Mouse (Mus musculus): Measurements from ENCODE around the gene Ppm1h. TPM values are rescaled to one million over a fixed set of nuclear protein-coding genes. Genes with fewer than 3 reads are reported as not detected.

The Ppm1h gene
- total and polyA plus RNA-seq, 3 experiments, result 1.2 to 1.3 (median 1.3) TPM

- Histone ChIP-seq H3K27ac (ENCODE audit: insufficient read depth, low read depth) (no peak overlapping the region), H3K4me2 (ENCODE audit: insufficient read depth, low read depth, poor library complexity, severe bottlenecking) (peak overlapping the region; percentile 39; the same call in 1 of the 2 replicates), H3K27me3 (replicated peaks) (no peaks in the 10 kb centered on the region), H3K36me3 (replicated peaks in 1 of 2; ENCODE audit: control insufficient read depth in 1 of 2, insufficient read depth in 1 of 2, low read length in 1 of 2) (no peaks in the 10 kb centered on the region), H3K79me2 (replicated peaks; ENCODE audit: control insufficient read depth, extremely low read depth, insufficient read depth, poor library complexity, severe bottlenecking) (no peaks in the 10 kb centered on the region), H3K4me1 (ENCODE audit: control insufficient read depth in 1 of 2, insufficient read depth in 2 of 2) (peaks cover 15 to 38% of the 10 kb centered on the region in 2 experiments), H3K9ac (ENCODE audit: insufficient read depth, low read depth) (no peak overlapping the region), H3K4me3 (replicated peaks in 1 of 3; ENCODE audit: low read depth in 2 of 3, low read length in 2 of 3, poor library complexity in 1 of 3) (no peak overlapping the region), H3K9me3 (replicated peaks; ENCODE audit: low read length) (no peaks in the 10 kb centered on the region)
- dilution Hi-C loops (cut with MboI; ENCODE audit: extremely low pct_ligation_motif_present, extremely low pct_unique_long_range_greater_than_20kb, low sequenced_read_pairs) (no loop called here), in situ Hi-C loops (cut with MboI; ENCODE audit: low pct_ligation_motif_present, low pct_unique_long_range_greater_than_20kb, low sequenced_read_pairs) (no loop called here)
- TF ChIP-seq JUND (conservative IDR thresholded peaks at IDR 0.05; ENCODE audit: low read depth, low read length) (no peak), POLR2A (IDR thresholded peaks at IDR 0.05; ENCODE audit: low read depth, low read length) (no peak), ELF1 (IDR thresholded peaks at IDR 0.05; ENCODE audit: low read depth, low read length) (no peak), UBTF (IDR thresholded peaks at IDR 0.05; ENCODE audit: low read depth, low read length) (no peak), IRF4 (IDR thresholded peaks at IDR 0.05; ENCODE audit: low read depth, low read length) (no peak), ETS1 (conservative IDR thresholded peaks at IDR 0.05; ENCODE audit: low read depth, low read length) (no peak), HCFC1 (IDR thresholded peaks at IDR 0.05; ENCODE audit: low read depth, low read length) (no peak), PAX5 (IDR thresholded peaks at IDR 0.05; ENCODE audit: low read length) (no peak), ZNF384 (IDR thresholded peaks at IDR 0.05; ENCODE audit: low read depth, low read length) (no peak), RAD21 (IDR thresholded peaks at IDR 0.05; ENCODE audit: low read depth, low read length) (no peak), SIN3A (IDR thresholded peaks at IDR 0.05; ENCODE audit: low read length) (no peak), MEF2A (IDR thresholded peaks at IDR 0.05; ENCODE audit: borderline replicate concordance, low read depth, low read length) (no peak), ZC3H11A (IDR thresholded peaks at IDR 0.05; ENCODE audit: low read depth, low read length) (no peak), USF1 (IDR thresholded peaks at IDR 0.05; ENCODE audit: low read depth, low read length) (no peak), MYC (IDR thresholded peaks at IDR 0.05; ENCODE audit: low read depth, low read length) (no peak), TBP (conservative IDR thresholded peaks at IDR 0.05; ENCODE audit: low read depth, low read length) (no peak), KAT2A (IDR thresholded peaks at IDR 0.05; ENCODE audit: insufficient replicate concordance, low read length) (no peak), NELFE (IDR thresholded peaks at IDR 0.05; ENCODE audit: low read depth, low read length) (no peak), CHD1 (IDR thresholded peaks at IDR 0.05; ENCODE audit: low read depth, low read length) (no peak)
- DNase-seq (ENCODE audit: extremely low read depth), result no peak
Measured at GRCm38 (mm10) chr10:122738526-122738925, 60.0 kb downstream of the Ppm1h start.

- Histone ChIP-seq H3K27ac (ENCODE audit: insufficient read depth, low read depth) (no peak overlapping the region), H3K4me1 (ENCODE audit: control insufficient read depth in 1 of 2, insufficient read depth in 2 of 2) (peaks cover 15 to 38% of the 10 kb centered on the region in 2 experiments), H3K9me3 (replicated peaks; ENCODE audit: low read length) (no peaks in the 10 kb centered on the region)
Measured at GRCm38 (mm10) chr10:122739037-122739436, 60.5 kb downstream of the Ppm1h start.

More at GRCm38 (mm10) chr10:122739037-122739436, 60.5 kb downstream of the Ppm1h start:
- no peak for DNase-seq (ENCODE audit: extremely low read depth)
- dilution Hi-C loops (cut with MboI; ENCODE audit: extremely low pct_ligation_motif_present, extremely low pct_unique_long_range_greater_than_20kb, low sequenced_read_pairs) (no loop called here), in situ Hi-C loops (cut with MboI; ENCODE audit: low pct_ligation_motif_present, low pct_unique_long_range_greater_than_20kb, low sequenced_read_pairs) (no loop called here)
- Histone ChIP-seq H3K4me2 (ENCODE audit: insufficient read depth, low read depth, poor library complexity, severe bottlenecking) (peak overlapping the region; percentile 39), H3K79me2 (replicated peaks; ENCODE audit: control insufficient read depth, extremely low read depth, insufficient read depth, poor library complexity, severe bottlenecking) (no peaks in the 10 kb centered on the region), H3K36me3 (replicated peaks in 1 of 2; ENCODE audit: control insufficient read depth in 1 of 2, insufficient read depth in 1 of 2, low read length in 1 of 2) (no peaks in the 10 kb centered on the region), H3K9ac (ENCODE audit: insufficient read depth, low read depth) (no peak overlapping the region), H3K4me3 (replicated peaks in 1 of 3; ENCODE audit: low read depth in 2 of 3, low read length in 2 of 3, poor library complexity in 1 of 3) (no peak overlapping the region), H3K27me3 (replicated peaks) (no peaks in the 10 kb centered on the region)
- TF ChIP-seq UBTF (IDR thresholded peaks at IDR 0.05; ENCODE audit: low read depth, low read length) (no peak), SIN3A (IDR thresholded peaks at IDR 0.05; ENCODE audit: low read length) (no peak), ETS1 (conservative IDR thresholded peaks at IDR 0.05; ENCODE audit: low read depth, low read length) (no peak), POLR2A (IDR thresholded peaks at IDR 0.05; ENCODE audit: low read depth, low read length) (no peak), MYC (IDR thresholded peaks at IDR 0.05; ENCODE audit: low read depth, low read length) (no peak), TCF12 (IDR thresholded peaks at IDR 0.05; ENCODE audit: low read depth, low read length) (no peak), ELF1 (IDR thresholded peaks at IDR 0.05; ENCODE audit: low read depth, low read length) (peak; percentile 67), MEF2A (IDR thresholded peaks at IDR 0.05; ENCODE audit: borderline replicate concordance, low read depth, low read length) (no peak), EP300 (IDR thresholded peaks at IDR 0.05; ENCODE audit: low read length) (no peak), MAX (IDR thresholded peaks at IDR 0.05; ENCODE audit: low read length) (no peak), CHD2 (IDR thresholded peaks at IDR 0.05; ENCODE audit: low read length) (peak; percentile 68), ZNF384 (IDR thresholded peaks at IDR 0.05; ENCODE audit: low read depth, low read length) (0 out of 2 replicates have a peak, but pooled peaks have one; percentile 5), MAZ (IDR thresholded peaks at IDR 0.05; ENCODE audit: low read depth, low read length) (no peak), KAT2A (IDR thresholded peaks at IDR 0.05; ENCODE audit: insufficient replicate concordance, low read length) (no peak), MAFK (IDR thresholded peaks at IDR 0.05; ENCODE audit: insufficient replicate concordance, low read length) (no peak), ZC3H11A (IDR thresholded peaks at IDR 0.05; ENCODE audit: low read depth, low read length) (no peak), JUND (conservative IDR thresholded peaks at IDR 0.05; ENCODE audit: low read depth, low read length) (no peak), HCFC1 (IDR thresholded peaks at IDR 0.05; ENCODE audit: low read depth, low read length) (0 out of 2 replicates have a peak, but pooled peaks have one; percentile 9), NELFE (IDR thresholded peaks at IDR 0.05; ENCODE audit: low read depth, low read length) (no peak), ZMIZ1 (IDR thresholded peaks at IDR 0.05; ENCODE audit: low read depth, low read length) (no peak)
